Mouse (Mus musculus) limb, embryonic 13.5 days (tissue): ENCODE measurements around the gene Fundc2. TPM values are rescaled to one million over a fixed set of nuclear protein-coding genes. Genes with fewer than 3 reads are reported as not detected.

Source experiments
- polyA plus RNA-seq: library from polyadenylated mRNA; unstranded; fragments of >200 nt; fragmentation: Nextera tagmentation; extraction: Ambion mirVana; gene quantifications from 2 replicates; pipeline ENCODE4 v1.2.1, GENCODE M21; 2015

Fundc2 gene
- polyA plus RNA-seq, 1 experiment from 2014 or later, result 62.4 TPM

Other genes with a start within 250 kb of the Fundc2 start
- not detected in 2 replicates for gene Smim9, start 218.6 kb upstream of the Fundc2 start, polyA plus RNA-seq
- gene F8, start 216 bp downstream of the Fundc2 start, polyA plus RNA-seq, result 2.0 and 2.1 TPM in 2 replicates
- 25.6 and 26.8 TPM in 2 replicates for gene Cmc4, start 34.2 kb downstream of the Fundc2 start, polyA plus RNA-seq
- 10.3 and 10.4 TPM in 2 replicates for gene Mtcp1, start 34.2 kb downstream of the Fundc2 start, polyA plus RNA-seq
- 63.2 and 67.0 TPM in 2 replicates for gene Brcc3, start 34.2 kb downstream of the Fundc2 start, polyA plus RNA-seq
- 142 and 147 TPM in 2 replicates for gene Vbp1, start 131.9 kb downstream of the Fundc2 start, polyA plus RNA-seq
- 4.4 and 4.5 TPM in 2 replicates for gene Rab39b, start 195.8 kb downstream of the Fundc2 start, polyA plus RNA-seq